Mouse (Mus musculus): ENCODE results near the gene Cd164l2. TPM values are rescaled to one million over a fixed set of nuclear protein-coding genes. Genes with fewer than 3 reads are reported as not detected.

Gene Cd164l2
- polyA plus RNA-seq, 1 experiment, result 10.0 TPM

DNA sequence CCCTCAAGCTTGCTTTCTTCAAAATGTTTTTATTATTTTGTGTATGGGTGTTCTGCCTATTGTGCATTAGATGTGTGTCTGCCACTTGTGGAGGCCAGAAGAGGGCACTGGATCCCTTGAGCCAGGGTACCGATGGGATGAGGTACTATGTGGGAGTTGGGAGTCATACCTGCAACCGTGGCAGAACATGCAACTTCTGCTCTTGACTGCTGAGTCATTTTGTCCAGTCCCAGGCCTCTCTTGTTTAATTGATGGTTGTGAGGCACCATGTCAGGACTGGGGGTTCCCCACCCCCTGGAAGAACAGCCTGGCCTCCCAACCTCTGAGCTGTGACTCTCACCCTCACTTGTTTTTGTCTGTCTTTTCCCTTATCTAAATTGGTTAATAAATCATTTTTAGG lies 52.6 kb downstream of the Cd164l2 start:
- Histone ChIP-seq H3K36me3 (ENCODE audit: control insufficient read depth, insufficient read depth, low read length) (peaks cover 6% of the 10 kb centered on the region; the same call in 1 of the 2 replicates), H3K4me3 (ENCODE audit: control insufficient read depth, low read depth, low read length) (no peak overlapping the region), H3K27ac (ENCODE audit: control insufficient read depth, insufficient read depth, low read depth, low read length) (no peak overlapping the region), H3K27me3 (ENCODE audit: control insufficient read depth, insufficient read depth, low read length) (no peaks in the 10 kb centered on the region), H3K4me1 (ENCODE audit: control insufficient read depth, insufficient read depth, low read length) (no peaks in the 10 kb centered on the region)
- TF ChIP-seq CTCF (IDR thresholded peaks at IDR 0.05; ENCODE audit: control insufficient read depth, insufficient read depth, insufficient replicate concordance, low read depth, low read length) (no peak), POLR2A (IDR thresholded peaks at IDR 0.05; ENCODE audit: control insufficient read depth, low read depth, low read length) (no peak)

- TF ChIP-seq POLR2A (IDR thresholded peaks at IDR 0.05; ENCODE audit: control insufficient read depth, low read depth, low read length) (no peak), CTCF (IDR thresholded peaks at IDR 0.05; ENCODE audit: control insufficient read depth, insufficient read depth, insufficient replicate concordance, low read depth, low read length) (no peak)
- peaks cover 6% of the 10 kb centered on the region; the same call in 1 of the 2 replicates for H3K36me3 ChIP-seq (ENCODE audit: control insufficient read depth, insufficient read depth, low read length)
Observed at GRCm38 (mm10) chr4:133265297-133265696, 53.4 kb downstream of the Cd164l2 start.

DNA sequence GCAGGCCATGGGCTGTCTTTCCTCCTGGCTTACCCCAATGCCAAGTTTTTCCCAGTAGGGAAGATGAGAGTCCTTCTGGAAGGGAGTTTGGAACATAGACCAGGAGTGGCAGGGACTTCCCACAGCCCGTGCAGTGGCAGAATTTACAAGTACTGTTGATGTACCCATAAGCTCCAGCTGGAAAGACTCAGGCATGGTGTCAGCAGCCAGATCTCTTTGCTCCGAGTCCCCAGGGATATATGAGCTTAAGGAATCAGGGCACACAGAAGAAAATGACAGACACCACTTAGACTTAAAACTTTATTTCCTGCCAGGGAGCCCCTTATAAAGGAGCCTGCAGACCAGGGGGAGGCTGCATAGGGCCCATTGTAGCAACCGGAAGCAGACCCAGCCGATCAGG lies 53.8 kb downstream of the Cd164l2 start:
- peaks cover 6% of the 10 kb centered on the region for H3K36me3 ChIP-seq (ENCODE audit: control insufficient read depth, insufficient read depth, low read length)
- TF ChIP-seq POLR2A (IDR thresholded peaks at IDR 0.05; ENCODE audit: control insufficient read depth, low read depth, low read length), result no peak
- TF ChIP-seq CTCF (IDR thresholded peaks at IDR 0.05; ENCODE audit: control insufficient read depth, insufficient read depth, insufficient replicate concordance, low read depth, low read length), result no peak

More at GRCm38 (mm10) chr4:133265297-133265696, 53.4 kb downstream of the Cd164l2 start:
- Histone ChIP-seq H3K27me3 (ENCODE audit: control insufficient read depth, insufficient read depth, low read length) (no peaks in the 10 kb centered on the region), H3K4me1 (ENCODE audit: control insufficient read depth, insufficient read depth, low read length) (no peaks in the 10 kb centered on the region), H3K4me3 (ENCODE audit: control insufficient read depth, low read depth, low read length) (no peak overlapping the region), H3K27ac (ENCODE audit: control insufficient read depth, insufficient read depth, low read depth, low read length) (no peak overlapping the region)

DNA sequence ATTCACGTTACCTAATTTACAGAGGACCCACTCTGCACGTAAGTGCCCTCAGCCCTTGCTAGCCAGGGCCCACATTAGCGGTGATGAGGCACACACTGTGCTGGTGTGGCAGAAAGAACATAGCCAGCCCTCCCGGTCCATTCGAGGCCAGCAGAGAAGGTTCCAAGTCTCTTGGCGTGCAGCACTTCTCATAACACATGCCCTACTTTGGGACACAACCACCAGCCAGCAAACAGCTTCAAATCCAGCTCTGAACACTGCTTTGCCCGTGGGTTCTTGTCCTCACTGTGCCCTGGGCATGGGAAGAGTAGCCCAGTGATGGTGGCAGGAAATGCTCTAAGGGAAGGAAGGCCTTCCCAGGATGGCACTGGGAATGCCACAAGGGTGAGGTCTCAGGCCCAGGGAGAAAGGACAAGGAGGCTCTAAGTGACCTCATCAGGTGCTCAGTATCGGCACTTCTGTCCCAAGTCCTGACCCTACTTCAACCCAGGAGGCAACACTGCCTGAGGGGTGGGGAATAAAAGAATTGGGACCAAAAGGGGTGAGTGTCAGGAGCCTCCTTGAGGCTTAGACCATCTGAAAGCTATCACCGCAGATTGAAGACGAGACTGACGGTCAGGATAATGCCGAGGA lies 54.4 kb downstream of the Cd164l2 start:
- no peaks in the 10 kb centered on the region for H3K27me3 ChIP-seq (ENCODE audit: control insufficient read depth, insufficient read depth, low read length)
- no peaks in the 10 kb centered on the region; the same call in 1 of the 2 replicates for H3K4me1 ChIP-seq (ENCODE audit: control insufficient read depth, insufficient read depth, low read length)
- TF ChIP-seq CTCF (IDR thresholded peaks at IDR 0.05; ENCODE audit: control insufficient read depth, insufficient read depth, insufficient replicate concordance, low read depth, low read length), result no peak
- TF ChIP-seq POLR2A (IDR thresholded peaks at IDR 0.05; ENCODE audit: control insufficient read depth, low read depth, low read length), result no peak
- H3K36me3 ChIP-seq (ENCODE audit: control insufficient read depth, insufficient read depth, low read length), result peaks cover 6% of the 10 kb centered on the region
- H3K27ac ChIP-seq (ENCODE audit: control insufficient read depth, insufficient read depth, low read depth, low read length), result peak overlapping the region; percentile 2; the same call in 1 of the 2 replicates
- no peak overlapping the region for H3K4me3 ChIP-seq (ENCODE audit: control insufficient read depth, low read depth, low read length)

More for the DNA sequence above, 53.8 kb downstream of the Cd164l2 start:
- H3K4me1 ChIP-seq (ENCODE audit: control insufficient read depth, insufficient read depth, low read length), result no peaks in the 10 kb centered on the region; the same call in 1 of the 2 replicates
- no peak overlapping the region for H3K4me3 ChIP-seq (ENCODE audit: control insufficient read depth, low read depth, low read length)
- no peaks in the 10 kb centered on the region for H3K27me3 ChIP-seq (ENCODE audit: control insufficient read depth, insufficient read depth, low read length)
- no peak overlapping the region for H3K27ac ChIP-seq (ENCODE audit: control insufficient read depth, insufficient read depth, low read depth, low read length)

DNA sequence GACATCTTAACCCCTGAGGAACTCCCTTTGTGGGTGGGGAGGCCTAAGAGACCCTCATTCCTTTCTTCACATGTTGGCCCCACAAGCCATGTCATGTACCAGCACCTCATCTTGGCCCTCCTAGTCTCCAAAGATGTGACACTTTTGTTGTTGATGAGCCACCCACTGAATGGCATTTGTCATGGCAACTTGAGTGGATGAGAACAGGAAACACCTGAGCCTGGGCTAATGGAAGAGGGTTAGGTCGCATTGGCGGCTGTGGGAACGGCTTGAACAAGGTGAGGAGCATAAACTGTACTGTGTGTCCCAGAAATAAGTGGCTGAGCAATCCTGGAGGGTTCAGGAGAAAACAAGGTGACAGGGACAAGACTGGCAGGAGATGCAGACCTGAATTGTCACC lies 57.0 kb downstream of the Cd164l2 start:
- Histone ChIP-seq H3K36me3 (ENCODE audit: control insufficient read depth, insufficient read depth, low read length) (peaks cover 6% of the 10 kb centered on the region), H3K4me1 (ENCODE audit: control insufficient read depth, insufficient read depth, low read length) (no peaks in the 10 kb centered on the region; the same call in 1 of the 2 replicates)
- TF ChIP-seq CTCF (IDR thresholded peaks at IDR 0.05; ENCODE audit: control insufficient read depth, insufficient read depth, insufficient replicate concordance, low read depth, low read length) (no peak), POLR2A (IDR thresholded peaks at IDR 0.05; ENCODE audit: control insufficient read depth, low read depth, low read length) (no peak)

DNA sequence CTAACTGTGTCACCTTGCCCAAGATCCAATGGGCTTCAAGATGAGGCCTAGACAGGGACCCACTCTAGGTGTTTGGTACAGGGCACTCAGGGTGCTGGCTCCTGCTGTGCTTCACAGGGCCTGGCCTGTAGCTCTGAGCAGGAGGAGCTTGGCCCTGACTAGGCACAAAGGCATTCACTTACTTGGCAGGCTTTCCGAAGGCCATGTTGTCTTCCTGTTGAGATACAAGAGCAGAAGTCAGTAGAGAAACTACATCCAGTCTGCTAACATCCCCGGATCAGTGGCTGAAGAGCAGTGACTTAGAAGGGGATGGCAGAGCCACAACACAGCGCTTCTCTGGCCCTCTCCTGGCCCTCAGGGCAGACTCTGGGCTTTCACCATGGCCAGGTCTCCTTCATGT lies 57.7 kb downstream of the Cd164l2 start:
- no peaks in the 10 kb centered on the region for H3K27me3 ChIP-seq (ENCODE audit: control insufficient read depth, insufficient read depth, low read length)
- peaks cover 6% of the 10 kb centered on the region for H3K36me3 ChIP-seq (ENCODE audit: control insufficient read depth, insufficient read depth, low read length)
- H3K4me1 ChIP-seq (ENCODE audit: control insufficient read depth, insufficient read depth, low read length), result no peaks in the 10 kb centered on the region; the same call in 1 of the 2 replicates
- no peak overlapping the region for H3K4me3 ChIP-seq (ENCODE audit: control insufficient read depth, low read depth, low read length)
- peak overlapping the region; percentile 19; the same call in 1 of the 2 replicates for H3K27ac ChIP-seq (ENCODE audit: control insufficient read depth, insufficient read depth, low read depth, low read length)
- no peak for TF ChIP-seq POLR2A (IDR thresholded peaks at IDR 0.05; ENCODE audit: control insufficient read depth, low read depth, low read length)
- TF ChIP-seq CTCF (IDR thresholded peaks at IDR 0.05; ENCODE audit: control insufficient read depth, insufficient read depth, insufficient replicate concordance, low read depth, low read length), result no peak

More for the DNA sequence above, 57.0 kb downstream of the Cd164l2 start:
- Histone ChIP-seq H3K27ac (ENCODE audit: control insufficient read depth, insufficient read depth, low read depth, low read length) (no peak overlapping the region), H3K27me3 (ENCODE audit: control insufficient read depth, insufficient read depth, low read length) (no peaks in the 10 kb centered on the region), H3K4me3 (ENCODE audit: control insufficient read depth, low read depth, low read length) (no peak overlapping the region)

DNA sequence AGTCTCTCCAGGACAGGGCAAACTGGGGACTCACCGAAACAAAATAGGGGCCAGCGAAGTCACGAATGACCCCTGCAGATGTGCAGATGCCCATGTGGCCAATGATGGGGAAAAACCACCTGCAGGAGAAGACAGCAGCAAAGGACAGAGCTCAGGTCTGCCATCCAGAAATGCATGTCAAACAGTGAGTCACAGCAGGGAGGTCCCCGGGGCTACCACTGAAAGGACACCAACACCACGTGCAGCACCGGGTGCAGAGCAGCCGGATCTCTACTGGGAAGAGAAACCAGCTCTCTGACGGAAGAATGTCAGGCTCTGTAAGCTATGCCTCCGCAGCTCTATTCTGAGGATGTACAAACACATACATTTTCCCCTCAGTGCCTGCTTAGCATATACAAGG lies 59.0 kb downstream of the Cd164l2 start:
- Histone ChIP-seq H3K4me3 (ENCODE audit: control insufficient read depth, low read depth, low read length) (no peak overlapping the region), H3K27me3 (ENCODE audit: control insufficient read depth, insufficient read depth, low read length) (no peaks in the 10 kb centered on the region), H3K4me1 (ENCODE audit: control insufficient read depth, insufficient read depth, low read length) (no peaks in the 10 kb centered on the region; the same call in 1 of the 2 replicates), H3K36me3 (ENCODE audit: control insufficient read depth, insufficient read depth, low read length) (peaks cover 6% of the 10 kb centered on the region), H3K27ac (ENCODE audit: control insufficient read depth, insufficient read depth, low read depth, low read length) (no peak overlapping the region)
- TF ChIP-seq CTCF (IDR thresholded peaks at IDR 0.05; ENCODE audit: control insufficient read depth, insufficient read depth, insufficient replicate concordance, low read depth, low read length) (no peak), POLR2A (IDR thresholded peaks at IDR 0.05; ENCODE audit: control insufficient read depth, low read depth, low read length) (no peak)

Other genes with a start within 250 kb of the Cd164l2 start
- 0.85 and 1.0 TPM in 2 replicates for gene Fgr, start 238.0 kb upstream of the Cd164l2 start, polyA plus RNA-seq (2012; rRNA removed)
- 59.1 and 65.0 TPM in 2 replicates for gene Ahdc1, start 200.9 kb upstream of the Cd164l2 start, polyA plus RNA-seq (2012; rRNA removed)
- gene Wasf2, start 81.6 kb upstream of the Cd164l2 start, polyA plus RNA-seq (2012; rRNA removed), result 156 and 195 TPM in 2 replicates
- 7.0 and 9.2 TPM in 2 replicates for gene Gpr3, start 405 bp downstream of the Cd164l2 start, polyA plus RNA-seq (2012; rRNA removed)
- 4.7 and 8.5 TPM in 2 replicates for gene Map3k6, start 28.7 kb downstream of the Cd164l2 start, polyA plus RNA-seq (2012; rRNA removed)
- 0.33 and 0.97 TPM in 2 replicates for gene Sytl1, start 51.0 kb downstream of the Cd164l2 start, polyA plus RNA-seq (2012; rRNA removed)
- gene Tmem222, start 65.7 kb downstream of the Cd164l2 start, polyA plus RNA-seq (2012; rRNA removed), result 48.5 and 50.1 TPM in 2 replicates
- gene Wdtc1, start 141.3 kb downstream of the Cd164l2 start, polyA plus RNA-seq (2012; rRNA removed), result 323 and 338 TPM in 2 replicates
- gene Slc9a1, start 157.6 kb downstream of the Cd164l2 start, polyA plus RNA-seq (2012; rRNA removed), result 48.4 and 59.6 TPM in 2 replicates

All from testis, adult 2 months (tissue).